Mouse (Mus musculus): ENCODE data around the gene Ctdspl2. TPM values are rescaled to one million over a fixed set of nuclear protein-coding genes. Genes with fewer than 3 reads are reported as not detected.

Ctdspl2 gene
- total RNA-seq, 2 experiments from 2014 or later, result 5.3 to 7.5 TPM

DNA sequence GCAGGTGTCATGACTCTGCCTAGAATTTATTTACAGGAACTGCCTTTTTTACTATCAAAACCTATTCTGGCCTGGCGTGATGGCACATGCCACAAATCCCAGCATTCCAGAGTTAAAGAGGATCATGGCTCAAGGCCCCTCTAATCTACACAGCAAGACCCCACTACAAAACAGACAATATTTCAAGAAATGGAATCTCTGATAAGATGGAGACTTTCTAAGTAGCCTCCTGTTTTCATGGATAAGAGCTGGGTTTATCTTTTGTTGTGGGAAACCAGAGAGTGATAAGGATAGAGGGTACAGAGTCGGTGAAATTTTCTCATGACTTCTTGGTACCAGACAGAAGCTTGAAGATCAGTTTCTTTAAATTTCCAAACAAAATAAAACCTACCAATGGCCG is 80.3 kb downstream of the Ctdspl2 start:
- intact Hi-C loops (cut with DNase I), result no loop called here
- DNase-seq, result no peak

DNA sequence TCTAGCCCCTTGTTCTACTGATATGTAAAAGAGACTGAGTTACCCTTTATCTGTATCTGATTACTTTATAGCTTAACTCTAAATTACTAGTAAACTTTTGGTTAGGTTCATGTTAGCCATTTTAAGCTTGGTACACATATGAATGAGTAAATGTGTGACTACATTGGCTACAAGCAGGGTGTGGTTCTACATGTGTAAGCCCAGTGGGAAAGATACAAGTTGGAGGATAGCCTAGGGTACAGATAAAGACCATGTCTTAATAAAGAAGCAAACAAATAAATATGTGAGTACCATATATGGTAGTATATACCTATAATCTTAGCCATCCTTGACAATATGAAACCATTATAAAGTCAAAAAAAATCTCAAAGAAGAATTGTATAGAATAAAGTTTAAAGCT is 88.1 kb downstream of the Ctdspl2 start:
- DNase-seq, result no peak
- intact Hi-C loops (cut with DNase I), result no loop called here

DNA sequence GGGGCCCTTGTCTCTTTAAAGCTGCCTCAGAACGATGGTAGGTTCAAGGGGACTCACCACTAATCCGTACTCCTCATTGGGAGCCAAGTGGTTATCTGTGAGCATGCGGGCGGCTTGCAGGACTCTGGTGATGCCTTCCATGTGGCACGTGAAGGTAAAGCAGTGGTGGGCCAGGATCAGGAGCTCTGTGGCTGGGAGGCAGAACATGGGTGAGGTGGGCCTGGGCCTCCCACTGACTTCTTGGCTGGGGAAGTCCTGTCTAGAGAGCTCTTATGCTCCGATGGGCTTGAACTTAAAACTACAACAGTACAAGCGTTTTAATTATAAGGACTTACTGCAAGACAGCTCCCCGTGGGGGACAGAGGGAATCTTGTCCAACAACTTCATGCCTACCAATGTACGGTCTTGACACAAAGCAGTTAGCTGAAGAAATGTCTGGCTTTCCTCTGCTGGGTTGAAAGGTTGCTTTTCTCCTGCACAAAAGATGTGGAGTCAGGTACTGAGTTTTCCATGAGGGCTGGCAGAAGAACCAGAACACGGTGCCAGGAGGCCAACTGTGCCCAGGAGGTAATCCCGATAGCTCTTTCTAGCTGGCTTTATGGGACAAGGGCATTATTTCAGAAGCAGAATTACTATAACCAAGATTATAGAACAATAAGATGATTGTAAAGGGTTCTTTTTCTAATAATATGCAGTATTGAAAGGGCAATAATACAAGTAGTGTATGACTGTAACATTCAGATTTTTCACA is 103.7 kb downstream of the Ctdspl2 start:
- intact Hi-C loops (cut with DNase I), result no loop called here

More for the DNA sequence above, 103.7 kb downstream of the Ctdspl2 start:
- DNase-seq, result no peak

Small RNA genes lying within 50 kb of the gene (microRNA-seq; reads per million reads assigned to microRNA genes)
- 0 to 0.74 reads per million in 2 experiments for gene Gm47314

Other genes starting within 250 kb of the Ctdspl2 start
- not detected for gene Frmd5, start 148.9 kb upstream of the Ctdspl2 start, total RNA-seq (2021)
- 10 to 100 TPM; 10.1 to 11.5 TPM for gene Casc4, start 89.0 kb upstream of the Ctdspl2 start, total RNA-seq (2021)
- gene Mageb3, start 91 bp downstream of the Ctdspl2 start, total RNA-seq (2021), result not detected
- gene Eif3j1, start 72.5 kb downstream of the Ctdspl2 start, total RNA-seq (2021), result 10 to 100 TPM; 25.8 to 32.1 TPM
- gene Spg11, start 162.4 kb downstream of the Ctdspl2 start, total RNA-seq (2021), result 1 to 10 TPM; 4.1 to 4.8 TPM
- gene B2m, start 191.7 kb downstream of the Ctdspl2 start, total RNA-seq (2021), result 10 to 100 TPM; 61.2 to 75.7 TPM
- not detected for gene Trim69, start 204.7 kb downstream of the Ctdspl2 start, total RNA-seq (2021)
- gene Patl2, start 230.2 kb downstream of the Ctdspl2 start, total RNA-seq (2021), result not detected
- not detected for gene Terb2, start 230.3 kb downstream of the Ctdspl2 start, total RNA-seq (2021)

All from gastrocnemius, postnatal 36 days (tissue).